Mouse (Mus musculus) thymus, postnatal 0 days (tissue): Measurements from ENCODE around the gene Impg2. TPM values are rescaled to one million over a fixed set of nuclear protein-coding genes. Genes with fewer than 3 reads are reported as not detected.

Experiments
- DNase-seq: peaks from one replicate; pipeline ENCODE4 v3.0.0-alpha.2; 2015; ENCODE audit warnings: low spot score
- polyA plus RNA-seq: library from polyadenylated mRNA; unstranded; fragments of >200 nt; fragmentation: Nextera tagmentation; extraction: Ambion mirVana; gene quantifications from 2 replicates; pipeline ENCODE4 v1.2.1, GENCODE M21; 2015

Gene Impg2
- polyA plus RNA-seq, 1 experiment from 2014 or later: 0.25 TPM

DNA sequence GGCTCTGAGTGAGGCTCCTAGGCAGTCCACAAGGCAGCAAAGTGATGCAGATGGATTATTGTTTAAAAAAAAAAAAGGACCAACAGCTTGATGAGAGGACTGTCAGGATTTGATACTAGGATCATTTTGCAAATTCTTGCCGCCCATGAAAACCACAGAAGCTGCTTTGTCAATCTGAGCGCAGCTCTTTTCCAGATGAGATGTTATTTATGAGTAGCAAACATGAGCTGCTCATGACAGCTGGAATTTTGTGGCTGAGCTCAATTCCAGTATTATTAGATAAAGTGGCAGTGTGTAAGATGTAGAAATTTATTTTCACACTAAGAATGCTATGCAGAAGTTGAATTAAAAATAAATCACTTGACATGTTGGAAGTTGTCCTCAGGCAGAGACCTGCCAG lies 94.7 kb downstream of the Impg2 start:
- no peak for DNase-seq

DNA sequence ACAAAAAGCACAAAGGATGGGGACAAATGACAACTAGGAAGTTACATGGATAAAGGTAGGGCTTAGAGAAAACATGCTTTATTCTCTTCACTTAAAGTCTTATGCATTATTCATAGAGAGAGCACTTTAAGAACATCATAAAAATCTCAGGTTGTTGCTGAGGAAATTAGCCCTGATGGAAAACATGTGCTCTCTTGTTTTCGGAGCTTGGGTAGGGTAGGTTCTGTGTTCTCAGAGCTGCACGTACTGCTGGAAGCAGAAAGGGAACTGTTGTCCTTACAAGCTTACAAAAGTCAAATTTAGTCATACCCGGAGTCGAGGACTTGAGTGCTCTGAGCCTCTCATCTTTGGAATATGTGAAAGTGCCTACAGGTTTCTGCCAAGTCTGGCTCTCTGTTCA lies 98.9 kb downstream of the Impg2 start:
- DNase-seq: no peak

DNA sequence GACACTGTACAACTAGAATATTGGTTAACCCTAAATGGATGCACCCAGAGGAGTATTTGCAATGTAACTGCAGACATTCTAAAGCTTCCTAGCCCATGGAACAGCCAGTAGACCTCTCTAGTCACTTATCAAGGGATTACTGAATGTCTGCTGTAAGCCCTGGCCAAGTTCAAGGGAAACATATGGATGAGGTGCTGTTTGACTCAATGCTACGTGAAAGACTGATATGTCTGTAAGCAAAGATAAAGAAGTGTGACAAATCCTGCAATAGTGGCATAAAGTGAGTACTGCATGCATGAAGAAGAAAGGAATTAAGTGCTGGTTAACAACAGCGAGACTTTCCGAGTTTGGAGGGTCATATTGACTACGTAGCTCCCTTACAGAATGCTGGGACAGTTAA lies 100.1 kb downstream of the Impg2 start:
- no peak for DNase-seq

DNA sequence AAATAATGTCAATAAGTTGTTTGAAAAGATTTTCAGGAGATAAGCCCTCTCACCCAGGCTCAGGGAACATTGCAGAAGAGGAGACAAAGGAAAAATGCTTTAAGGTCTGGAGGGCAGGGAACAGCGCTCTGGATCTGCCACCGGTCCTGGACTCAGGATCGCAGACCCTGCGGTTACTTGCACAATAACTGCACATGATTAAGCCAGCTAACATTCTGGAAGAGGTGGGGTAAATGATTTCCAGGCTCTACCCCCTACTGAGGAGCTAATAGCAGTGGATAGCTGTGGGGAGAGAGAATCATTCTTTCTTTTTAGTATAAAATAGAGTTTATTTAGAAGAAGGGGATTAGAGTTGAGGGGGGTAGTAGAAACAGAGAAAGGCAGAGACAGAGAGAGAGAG lies 103.5 kb downstream of the Impg2 start:
- DNase-seq: no peak

DNA sequence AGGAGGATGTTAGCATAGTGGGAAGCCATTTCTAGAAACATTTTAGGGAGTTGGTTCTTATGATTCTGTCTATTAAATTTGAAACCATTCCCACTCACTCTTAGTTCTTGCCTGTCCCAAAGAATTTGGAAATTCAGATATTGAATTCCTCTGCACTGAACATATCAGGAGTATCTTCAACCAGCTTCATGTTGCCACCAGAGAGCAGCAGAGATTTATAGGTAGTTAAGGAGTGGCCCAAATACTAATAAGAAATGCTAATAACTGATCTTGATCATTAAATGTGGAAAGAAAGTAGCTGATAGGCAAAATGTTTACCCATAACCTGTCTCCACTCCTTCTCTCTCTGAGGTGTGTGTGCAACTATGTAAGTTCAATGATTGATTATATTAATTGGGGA lies 107.2 kb downstream of the Impg2 start:
- no peak for DNase-seq

Other genes starting within 250 kb of the Impg2 start
- gene Rpl24, start 238.0 kb upstream of the Impg2 start, polyA plus RNA-seq: 1,051 and 1,112 TPM in 2 replicates
- gene Zbtb11, start 230.4 kb upstream of the Impg2 start, polyA plus RNA-seq: 15.6 and 20.2 TPM in 2 replicates
- gene Pcnp, start 174.6 kb upstream of the Impg2 start, polyA plus RNA-seq: 159 and 168 TPM in 2 replicates
- gene Trmt10c, start 166.5 kb upstream of the Impg2 start, polyA plus RNA-seq: 40.1 and 41.0 TPM in 2 replicates
- gene Senp7, start 156.0 kb upstream of the Impg2 start, polyA plus RNA-seq: 43.5 and 50.0 TPM in 2 replicates